Mouse (Mus musculus): ENCODE results near the gene Cnbd2. TPM values are rescaled to one million over a fixed set of nuclear protein-coding genes. Genes with fewer than 3 reads are reported as not detected.

The Cnbd2 gene
- polyA plus RNA-seq, 1 experiment, result 0.23 TPM

- TF ChIP-seq GATA1 (IDR thresholded peaks at IDR 0.05; ENCODE audit: low read length), result no peak
These were observed 87.4 kb downstream of the Cnbd2 start for GRCm38 (mm10) chr2:156399485-156399884.

GRCm38 (mm10) chr2:156401331-156401730 lies 89.2 kb downstream of the Cnbd2 start:
- no peak for TF ChIP-seq GATA1 (IDR thresholded peaks at IDR 0.05; ENCODE audit: low read length)

- TF ChIP-seq GATA1 (IDR thresholded peaks at IDR 0.05; ENCODE audit: low read length), result no peak
These were observed 89.9 kb downstream of the Cnbd2 start for GRCm38 (mm10) chr2:156402036-156402435.

GRCm38 (mm10) chr2:156406987-156407386 lies 94.9 kb downstream of the Cnbd2 start:
- TF ChIP-seq GATA1 (IDR thresholded peaks at IDR 0.05; ENCODE audit: low read length), result no peak

GRCm38 (mm10) chr2:156408168-156408567 lies 96.1 kb downstream of the Cnbd2 start:
- no peak for TF ChIP-seq GATA1 (IDR thresholded peaks at IDR 0.05; ENCODE audit: low read length)

- TF ChIP-seq GATA1 (IDR thresholded peaks at IDR 0.05; ENCODE audit: low read length), result no peak
These were observed 102.9 kb downstream of the Cnbd2 start for GRCm38 (mm10) chr2:156414996-156415395.

GRCm38 (mm10) chr2:156415674-156416073 lies 103.6 kb downstream of the Cnbd2 start:
- TF ChIP-seq GATA1 (IDR thresholded peaks at IDR 0.05; ENCODE audit: low read length), result no peak

- no peak for TF ChIP-seq GATA1 (IDR thresholded peaks at IDR 0.05; ENCODE audit: low read length)
These were observed 105.1 kb downstream of the Cnbd2 start for GRCm38 (mm10) chr2:156417194-156417593.

- no peak for TF ChIP-seq GATA1 (IDR thresholded peaks at IDR 0.05; ENCODE audit: low read length)
These were observed 106.4 kb downstream of the Cnbd2 start for GRCm38 (mm10) chr2:156418467-156418866.

GRCm38 (mm10) chr2:156420327-156420693 lies 108.2 kb downstream of the Cnbd2 start:
- TF ChIP-seq GATA1 (IDR thresholded peaks at IDR 0.05; ENCODE audit: low read length), result no peak

GRCm38 (mm10) chr2:156420694-156421380 lies 108.7 kb downstream of the Cnbd2 start, which contains the start of gene Epb41l1:
Epb41l1 (plus strand) TSS chr2:156420909.
- TF ChIP-seq GATA1 (IDR thresholded peaks at IDR 0.05; ENCODE audit: low read length), result no peak

- no peak for TF ChIP-seq GATA1 (IDR thresholded peaks at IDR 0.05; ENCODE audit: low read length)
These were observed 109.4 kb downstream of the Cnbd2 start for GRCm38 (mm10) chr2:156421381-156422110.

GRCm38 (mm10) chr2:156422631-156423030 lies 110.5 kb downstream of the Cnbd2 start:
- no peak for TF ChIP-seq GATA1 (IDR thresholded peaks at IDR 0.05; ENCODE audit: low read length)

GRCm38 (mm10) chr2:156423672-156424071 lies 111.6 kb downstream of the Cnbd2 start:
- TF ChIP-seq GATA1 (IDR thresholded peaks at IDR 0.05; ENCODE audit: low read length), result no peak

Other genes with a start within 250 kb of the Cnbd2 start
- gene Spag4, start 247.1 kb upstream of the Cnbd2 start, polyA plus RNA-seq (2012), result 1.7 and 2.2 TPM in 2 replicates
- gene Cpne1, start 200.3 kb upstream of the Cnbd2 start, polyA plus RNA-seq (2012), result 42.7 and 49.2 TPM in 2 replicates
- 5.5 and 6.3 TPM in 2 replicates for gene Rbm12, start 200.3 kb upstream of the Cnbd2 start, polyA plus RNA-seq (2012)
- 15.6 and 21.8 TPM in 2 replicates for gene Gm28036, start 185.2 kb upstream of the Cnbd2 start, polyA plus RNA-seq (2012)
- gene Romo1, start 168.3 kb upstream of the Cnbd2 start, polyA plus RNA-seq (2012), result 420 and 525 TPM in 2 replicates
- gene Nfs1, start 168.1 kb upstream of the Cnbd2 start, polyA plus RNA-seq (2012), result 47.3 and 68.7 TPM in 2 replicates
- gene Rbm39, start 132.1 kb upstream of the Cnbd2 start, polyA plus RNA-seq (2012), result 409 and 506 TPM in 2 replicates
- 42.1 and 44.6 TPM in 2 replicates for gene Phf20, start 115.8 kb upstream of the Cnbd2 start, polyA plus RNA-seq (2012)
- gene Scand1, start 405 bp downstream of the Cnbd2 start, polyA plus RNA-seq (2012), result 1,015 and 1,408 TPM in 2 replicates
- gene Epb41l1, start 108.6 kb downstream of the Cnbd2 start, polyA plus RNA-seq (2012), result 0.02 and 0.18 TPM in 2 replicates
- gene Aar2, start 235.3 kb downstream of the Cnbd2 start, polyA plus RNA-seq (2012), result 16.3 and 30.2 TPM in 2 replicates